Mouse (Mus musculus): ENCODE data around the gene Nckap5.
"Not testable (repeated sequence)": the region's sequence is repeated elsewhere in the genome, so short reads cannot be mapped to it uniquely, and the experiment has no call there.

Gene Nckap5

DNA sequence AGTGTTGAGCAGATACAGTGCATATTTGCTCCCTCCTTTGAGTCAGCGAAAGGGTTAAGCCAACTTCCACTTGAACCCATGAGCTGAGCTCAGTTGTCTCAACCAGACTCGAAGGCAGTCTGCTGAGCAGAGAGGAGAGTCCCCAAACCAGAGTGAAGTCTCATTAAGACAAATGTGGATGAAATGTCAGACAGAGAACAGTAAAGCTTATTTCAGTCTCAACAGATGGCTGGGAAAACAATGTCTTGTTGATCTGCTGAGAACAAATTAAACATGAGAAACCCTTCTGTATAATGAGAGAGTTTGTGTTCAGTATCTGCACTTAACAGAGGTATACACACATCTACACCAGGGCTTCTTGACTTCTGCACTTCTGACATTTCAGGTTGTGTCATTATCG lies 694.9 kb downstream of the Nckap5 start:
- DNase-seq = no peak

GRCm38 (mm10) chr1:126132316-126132715 lies 698.3 kb downstream of the Nckap5 start:
- DNase-seq = no peak

DNA sequence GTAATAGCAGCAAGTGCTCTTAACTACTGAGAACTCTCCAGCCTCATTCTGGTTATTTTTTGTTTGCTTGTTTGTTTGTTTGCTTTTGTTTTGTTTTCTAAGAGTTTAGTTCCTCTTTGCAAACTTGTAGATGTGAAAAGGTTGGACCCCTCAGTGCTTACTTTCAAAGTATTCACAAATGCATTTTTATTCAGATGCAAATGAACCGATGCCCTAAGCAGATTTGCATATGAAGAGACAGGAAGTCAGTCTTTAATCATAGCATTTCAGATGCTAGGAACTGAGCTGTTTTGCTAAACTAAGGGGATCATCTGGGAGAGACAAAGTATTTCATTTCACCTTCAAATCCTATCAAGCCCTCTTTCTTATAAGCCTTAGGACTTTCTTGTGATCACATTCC lies 701.5 kb downstream of the Nckap5 start:
- no peak for DNase-seq

GRCm38 (mm10) chr1:126123111-126123510 lies 707.5 kb downstream of the Nckap5 start:
- no peak for DNase-seq

- no peak for DNase-seq
Observed at GRCm38 (mm10) chr1:126120506-126120905, 710.1 kb downstream of the Nckap5 start.

GRCm38 (mm10) chr1:126116034-126116433 lies 714.6 kb downstream of the Nckap5 start:
- no peak for DNase-seq

- DNase-seq = no peak
Observed at GRCm38 (mm10) chr1:126105673-126106256, 724.8 kb downstream of the Nckap5 start.

DNA sequence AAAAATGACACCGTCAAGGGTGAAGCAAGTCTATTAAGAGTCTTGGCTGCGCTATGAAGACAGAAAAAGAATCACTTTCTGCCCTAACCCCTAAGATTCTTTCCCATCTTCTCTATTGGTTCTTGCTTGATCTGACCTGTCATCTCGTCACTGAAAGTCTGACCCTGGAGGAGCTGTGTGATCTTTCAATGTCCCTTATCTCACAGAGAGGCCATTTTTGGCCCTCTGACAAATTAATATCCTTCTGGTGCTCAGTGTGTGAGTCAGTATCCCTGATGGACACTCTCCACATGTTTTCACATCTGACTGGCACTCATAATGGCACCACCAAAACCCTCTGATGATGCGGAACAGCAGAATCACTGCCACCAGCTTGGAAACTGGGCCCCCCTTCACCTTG lies 736.3 kb downstream of the Nckap5 start:
- DNase-seq = no peak

DNA sequence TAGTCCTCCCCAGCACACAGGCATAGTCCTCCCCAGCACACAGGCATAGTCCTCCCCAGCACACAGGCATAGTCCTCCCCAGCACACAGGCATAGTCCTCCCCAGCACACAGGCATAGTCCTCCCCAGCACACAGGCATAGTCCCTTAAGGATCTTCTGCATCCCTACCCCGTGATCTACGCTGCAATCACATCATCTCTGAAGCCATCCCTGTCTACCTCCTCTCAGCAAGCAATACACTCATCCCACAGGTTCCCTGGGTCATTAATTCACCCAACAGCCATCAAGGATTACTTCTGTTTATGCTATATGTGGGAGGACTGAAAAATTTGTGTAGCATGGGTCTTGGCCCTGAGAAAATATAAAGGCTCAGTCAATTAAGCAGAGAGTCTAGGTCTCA lies 738.6 kb downstream of the Nckap5 start:
- DNase-seq = not testable (repeated sequence)

DNA sequence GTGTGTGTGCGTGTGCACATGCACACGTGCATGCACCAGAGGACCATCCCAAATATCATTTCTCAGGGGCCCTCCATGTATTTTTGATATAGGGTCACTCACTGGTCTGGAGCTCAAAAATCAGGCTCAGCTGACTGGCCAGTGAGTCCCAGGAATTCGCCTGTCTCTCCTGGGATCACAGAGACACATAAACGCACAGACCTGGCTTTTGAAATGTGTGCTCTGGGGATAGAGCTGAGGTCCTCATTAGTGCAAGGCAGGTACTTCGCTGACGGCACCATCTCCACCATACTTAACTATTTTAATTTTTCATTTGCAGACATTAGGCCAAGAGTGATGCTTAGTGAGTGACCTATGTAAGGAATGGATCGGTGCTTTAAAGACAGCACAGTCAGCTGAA lies 743.4 kb downstream of the Nckap5 start:
- DNase-seq = no peak

DNA sequence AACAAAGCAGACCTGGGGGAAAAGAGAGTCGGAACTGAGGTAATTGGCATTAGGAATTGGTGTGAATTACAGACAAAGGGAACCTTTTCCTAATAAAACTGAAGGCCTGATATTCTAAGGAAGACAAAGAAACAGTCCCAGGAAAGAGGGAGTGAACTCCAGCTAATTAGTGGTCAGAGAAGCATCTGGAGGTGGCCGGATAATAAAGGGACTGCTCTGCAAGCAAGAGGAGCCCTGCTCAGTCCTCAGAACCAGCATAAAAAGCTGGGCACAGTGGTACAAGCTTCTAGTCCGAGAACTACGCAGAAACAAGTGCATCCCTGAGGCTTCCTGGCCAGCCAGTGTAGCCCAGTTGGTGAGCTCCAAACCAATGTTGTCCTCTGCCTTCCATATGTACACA lies 754.3 kb downstream of the Nckap5 start:
- DNase-seq = no peak

DNA sequence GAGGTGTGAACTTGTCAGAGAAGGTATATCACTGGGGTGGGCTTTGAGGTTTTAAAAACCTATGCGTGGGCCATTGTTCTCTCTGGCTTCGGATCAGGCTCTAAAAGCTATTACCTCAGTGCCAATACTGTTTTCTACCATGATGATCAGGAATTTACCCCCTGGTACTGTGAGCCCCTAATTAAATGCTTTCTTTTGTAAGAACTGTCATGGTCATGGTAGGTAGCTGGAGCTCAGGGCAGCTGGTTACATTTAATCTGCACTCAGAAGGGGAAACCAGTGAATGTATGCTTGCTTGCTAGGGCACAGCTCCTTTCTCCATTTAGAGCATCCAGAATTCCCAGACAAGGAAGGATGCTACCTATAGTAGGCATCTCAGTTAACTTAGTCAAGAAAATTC lies 759.7 kb downstream of the Nckap5 start:
- no peak for DNase-seq

- no peak for DNase-seq
Observed at GRCm38 (mm10) chr1:126051491-126051890, 779.1 kb downstream of the Nckap5 start.

DNA sequence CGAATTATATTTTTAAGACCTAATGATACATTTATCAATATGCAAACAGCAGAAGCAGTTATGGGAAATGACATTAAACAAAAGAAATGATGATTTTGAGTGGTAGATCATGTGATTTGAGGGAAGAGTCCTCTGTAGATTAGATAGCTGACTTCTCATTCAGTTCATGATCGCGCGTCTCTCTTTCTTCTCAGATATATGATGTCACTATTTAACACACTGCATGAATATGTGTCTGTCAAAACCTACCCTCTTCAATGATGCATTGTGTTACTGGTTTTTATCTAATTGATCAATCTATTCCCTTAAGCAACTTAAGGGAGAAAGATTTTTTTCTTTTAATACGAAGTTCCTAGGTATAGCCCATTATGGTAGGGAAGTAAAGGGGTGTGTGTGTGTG lies 787.7 kb downstream of the Nckap5 start:
- no peak for DNase-seq

DNA sequence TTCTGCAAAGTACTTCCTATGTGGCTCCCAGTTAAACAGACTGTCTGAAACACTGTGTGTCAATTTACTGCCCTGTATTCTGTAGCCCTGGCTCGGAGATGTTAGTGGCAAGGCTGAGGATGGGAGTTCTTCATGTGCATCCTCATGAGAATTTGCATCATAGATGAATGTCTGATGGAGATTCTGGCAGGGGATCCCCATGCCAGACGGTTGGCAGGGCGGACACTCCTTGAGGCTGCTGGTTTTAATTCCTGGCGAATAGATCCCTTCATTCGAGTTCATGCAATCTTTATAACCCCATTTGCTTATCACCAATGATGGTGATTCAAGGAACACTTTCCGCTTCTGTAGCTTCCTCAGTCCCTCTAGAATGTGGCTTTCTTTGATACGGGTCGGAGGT lies 803.1 kb downstream of the Nckap5 start:
- no peak for DNase-seq

DNA sequence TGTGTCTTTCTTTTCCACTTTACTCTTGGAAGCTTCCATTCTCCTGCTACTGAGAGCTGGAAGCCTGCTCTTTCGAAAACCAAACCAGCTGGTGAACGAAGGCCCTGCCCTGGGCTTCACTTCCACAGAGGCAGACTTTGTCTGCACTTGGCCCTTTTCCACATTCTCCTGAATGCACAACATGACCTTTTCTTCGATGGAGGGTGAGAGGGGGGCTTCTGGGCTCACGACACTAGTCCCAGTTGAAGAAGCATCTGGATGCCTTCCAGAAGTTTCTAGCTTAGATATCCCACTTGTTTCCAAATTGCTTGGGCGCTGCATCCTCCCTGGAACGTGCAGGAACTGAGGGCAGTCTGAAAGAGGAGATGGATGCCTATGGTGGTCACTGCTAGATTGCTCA lies 806.1 kb downstream of the Nckap5 start:
- no peak for DNase-seq

- DNase-seq = no peak
Observed at GRCm38 (mm10) chr1:126022959-126023358, 807.6 kb downstream of the Nckap5 start.

DNA sequence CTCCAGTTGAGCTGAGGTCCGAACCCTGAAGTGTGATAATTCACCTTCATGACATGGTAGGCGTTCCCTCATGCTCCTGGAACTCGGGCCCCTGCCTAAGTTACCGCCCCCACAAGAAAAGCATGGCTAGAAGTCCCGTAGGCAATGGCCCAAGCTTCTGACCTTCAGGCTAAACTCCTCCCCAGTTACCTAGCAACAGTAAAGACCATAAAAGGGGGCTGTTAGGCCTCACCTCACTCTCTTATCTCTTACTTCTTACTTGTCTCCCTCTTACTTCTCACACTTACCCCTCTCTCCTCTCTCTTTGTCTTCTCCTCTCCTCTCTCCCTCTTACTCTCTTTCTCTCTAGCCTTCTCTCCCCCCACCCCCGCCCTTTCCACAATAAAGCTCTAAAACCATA lies 811.9 kb downstream of the Nckap5 start:
- not testable (repeated sequence) for DNase-seq

DNA sequence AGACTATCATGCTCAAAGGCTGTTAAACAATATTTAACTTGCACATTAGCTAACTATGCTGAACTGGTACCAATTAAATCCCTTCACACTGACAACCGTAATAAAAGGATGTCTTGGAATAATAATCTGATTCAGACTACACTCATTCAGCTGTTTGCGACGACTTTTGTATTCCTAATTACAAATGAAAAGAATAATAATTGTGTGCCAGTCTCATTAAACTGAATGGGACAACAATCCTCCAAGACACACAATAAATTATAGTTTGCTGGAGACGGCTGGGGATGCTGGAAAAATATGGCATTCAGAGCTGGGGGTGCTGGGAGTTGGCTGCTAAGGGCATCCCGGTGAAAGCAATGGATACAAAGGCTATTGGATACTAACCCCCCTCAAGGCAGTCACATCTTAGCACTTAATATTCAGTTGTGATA lies 818.9 kb downstream of the Nckap5 start:
- DNase-seq = no peak

DNA sequence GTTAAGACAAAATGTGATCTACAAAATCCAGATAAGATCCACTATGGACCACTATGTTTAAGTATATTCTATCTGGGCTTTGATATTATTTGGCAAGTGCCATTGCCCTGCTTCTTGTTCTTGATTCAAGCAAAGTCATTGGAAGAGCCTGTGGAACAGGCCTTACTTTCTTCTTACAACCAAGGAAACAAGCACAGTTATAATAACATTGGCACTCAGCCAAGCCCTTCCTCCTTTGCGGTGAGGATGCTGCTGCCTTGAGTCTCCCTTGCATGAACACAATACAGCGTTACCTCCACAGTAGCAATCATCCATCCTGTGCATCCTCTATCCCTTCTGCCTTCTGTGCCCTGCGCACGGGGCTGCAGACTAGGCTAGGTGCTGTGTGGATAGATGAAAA lies 823.0 kb downstream of the Nckap5 start:
- DNase-seq = no peak

- DNase-seq = no peak
Observed at GRCm38 (mm10) chr1:126005672-126006071, 824.9 kb downstream of the Nckap5 start.

- no peak for DNase-seq
Observed at GRCm38 (mm10) chr1:125996540-125996939, 834.1 kb downstream of the Nckap5 start.

- no peak for DNase-seq
Observed at GRCm38 (mm10) chr1:125987803-125988202, 842.8 kb downstream of the Nckap5 start.

DNA sequence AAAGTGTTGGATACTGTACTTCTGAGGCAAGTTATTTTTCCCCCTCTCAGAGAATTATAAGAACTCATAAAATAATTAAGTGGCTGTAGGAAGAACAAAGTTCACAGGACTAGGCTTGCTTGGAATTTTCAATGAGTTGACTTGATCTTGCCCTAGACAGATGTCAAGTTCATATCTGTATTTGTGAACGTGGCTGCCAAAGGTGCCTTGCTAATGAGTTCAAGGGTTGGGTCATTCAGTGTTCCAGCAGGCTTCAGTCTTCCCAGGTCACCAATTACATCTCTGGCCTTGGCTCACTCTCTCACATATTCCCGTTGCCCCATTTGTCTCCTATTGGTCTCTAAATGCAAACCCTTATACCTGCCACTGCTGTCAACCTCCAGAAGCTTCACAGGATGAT lies 846.0 kb downstream of the Nckap5 start:
- DNase-seq = no peak

DNA sequence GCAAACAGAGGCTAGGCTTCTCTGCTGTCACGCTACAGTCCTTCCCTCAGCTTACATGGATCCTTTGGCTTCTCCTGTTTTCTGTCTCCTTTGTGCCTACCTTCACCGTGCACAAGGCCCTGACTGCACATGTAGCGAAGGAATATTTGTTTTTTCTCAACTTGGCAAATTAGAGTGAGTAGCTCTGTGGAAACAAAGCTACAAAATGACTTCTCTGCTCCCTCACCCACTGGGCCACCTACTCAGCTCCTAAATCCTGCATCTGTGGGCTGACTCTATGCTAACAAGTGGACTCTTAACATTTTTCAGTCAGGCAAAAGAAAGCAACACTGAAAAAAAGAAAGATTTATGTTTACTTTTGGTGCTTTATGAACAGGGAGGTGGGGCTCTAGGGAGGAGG lies 856.0 kb downstream of the Nckap5 start:
- no peak for DNase-seq

DNA sequence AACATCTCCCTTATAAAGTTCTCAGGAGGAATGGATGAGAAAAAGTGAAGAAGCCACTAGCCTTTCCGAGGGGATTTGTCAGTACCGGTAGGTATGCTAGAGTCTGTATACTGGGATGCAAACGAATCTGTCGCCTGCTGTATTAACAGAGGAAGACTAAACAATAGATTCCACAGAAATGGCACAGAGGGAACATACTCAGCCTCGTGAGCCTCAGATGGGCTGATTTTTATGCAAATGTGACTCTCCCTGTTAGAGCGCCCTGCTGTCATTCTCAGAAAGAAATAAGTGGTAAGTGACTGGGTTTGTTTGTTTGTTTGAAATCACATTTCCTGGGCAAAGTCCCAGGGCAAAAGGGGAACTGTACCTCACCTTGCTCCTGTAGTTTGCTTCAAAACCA lies 858.7 kb downstream of the Nckap5 start:
- DNase-seq = no peak
